Mouse (Mus musculus): ENCODE measurements around the gene Carmil2.

Carmil2 gene

DNA sequence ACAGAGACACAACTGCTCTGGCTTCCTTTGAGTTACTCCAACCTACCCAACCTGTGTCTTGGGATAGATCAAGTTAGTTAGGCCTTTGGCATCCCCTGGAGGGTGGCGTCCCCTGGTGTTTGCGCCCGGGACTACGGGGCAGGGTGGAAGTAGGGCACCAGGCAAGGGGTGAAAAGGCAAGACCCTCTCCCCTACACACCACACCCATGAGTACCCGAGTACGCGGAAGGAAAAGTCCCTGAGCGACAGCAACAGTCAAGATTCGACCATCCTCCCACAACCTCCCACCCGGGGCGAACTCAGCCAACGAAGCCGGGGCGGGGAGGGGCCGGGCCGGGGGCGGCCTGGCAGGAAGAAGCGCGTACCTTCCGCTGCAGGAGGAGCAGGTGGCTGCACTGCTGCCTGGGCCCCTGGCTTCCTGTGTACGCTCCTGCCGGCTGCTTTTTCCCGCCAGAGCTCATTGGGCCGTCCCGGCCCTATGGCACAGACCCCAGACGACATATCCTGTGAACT, at the start of gene Carmil2:
TSS of gene Carmil2 (plus strand) at position 479 of the 513 bp plus-strand sequence.
- in situ Hi-C loops (cut with MboI, MseI), result loop anchor here (5.0 kb wide), 2 partner anchors 59 to 84 kb away; no protein-coding TSS in a partner anchor

- in situ Hi-C loops (cut with MboI, MseI), result no loop called here
These were observed 49.0 kb upstream of the Carmil2 start, which contains the start of gene Agrp for GRCm38 (mm10) chr8:105636963-105637510. Agrp (minus strand) TSS chr8:105637393.

DNA sequence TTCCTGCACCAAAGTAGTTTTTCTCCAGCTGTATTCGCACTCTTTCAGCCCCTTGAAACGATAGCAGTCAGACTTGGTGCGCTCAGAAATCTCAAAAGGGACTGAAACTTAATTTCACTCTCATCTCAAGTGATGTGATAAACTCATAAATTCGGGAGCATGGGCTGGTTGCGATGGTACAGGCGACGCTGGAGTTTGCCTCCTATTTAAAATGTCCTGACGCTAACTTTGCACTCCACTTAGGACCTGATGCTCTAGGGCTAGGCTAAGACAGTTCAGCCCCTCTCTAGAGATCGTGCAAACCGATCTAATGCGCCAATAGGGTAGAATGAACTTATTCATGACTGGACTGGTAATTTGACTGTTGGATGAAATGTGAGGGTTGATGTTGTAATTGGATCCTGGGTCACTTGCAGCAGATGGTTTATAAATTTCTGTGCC, 48.5 kb upstream of the Carmil2 start:
- in situ Hi-C loops (cut with MboI, MseI), result no loop called here

GRCm38 (mm10) chr8:105638510-105638909, 47.6 kb upstream of the Carmil2 start:
- in situ Hi-C loops (cut with MboI, MseI), result no loop called here

- in situ Hi-C loops (cut with MboI, MseI), result no loop called here
These were observed 46.2 kb upstream of the Carmil2 start for GRCm38 (mm10) chr8:105639835-105640234.

DNA sequence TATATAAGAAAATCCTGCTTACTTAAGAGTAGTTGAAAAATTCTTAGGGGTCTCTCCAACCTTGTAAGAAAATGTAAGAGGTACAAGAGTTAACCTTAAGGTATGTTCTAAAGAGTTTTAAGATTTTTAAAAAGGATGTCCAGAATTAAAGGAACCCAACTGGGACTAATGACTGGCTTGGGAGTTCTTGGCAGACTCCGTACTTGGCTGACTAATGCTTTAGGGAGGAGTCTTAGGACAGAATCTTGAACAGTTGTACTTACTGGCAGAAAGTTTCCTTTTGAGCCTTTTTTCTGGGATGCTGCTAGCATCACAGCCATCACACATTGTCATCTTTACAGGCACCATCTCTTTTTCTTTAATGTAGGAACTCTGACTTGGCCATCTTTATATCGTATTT, 45.6 kb upstream of the Carmil2 start:
- in situ Hi-C loops (cut with MboI, MseI), result no loop called here

GRCm38 (mm10) chr8:105645205-105645604, 40.9 kb upstream of the Carmil2 start:
- in situ Hi-C loops (cut with MboI, MseI), result no loop called here

GRCm38 (mm10) chr8:105648929-105649328, 37.1 kb upstream of the Carmil2 start:
- in situ Hi-C loops (cut with MboI, MseI), result no loop called here

DNA sequence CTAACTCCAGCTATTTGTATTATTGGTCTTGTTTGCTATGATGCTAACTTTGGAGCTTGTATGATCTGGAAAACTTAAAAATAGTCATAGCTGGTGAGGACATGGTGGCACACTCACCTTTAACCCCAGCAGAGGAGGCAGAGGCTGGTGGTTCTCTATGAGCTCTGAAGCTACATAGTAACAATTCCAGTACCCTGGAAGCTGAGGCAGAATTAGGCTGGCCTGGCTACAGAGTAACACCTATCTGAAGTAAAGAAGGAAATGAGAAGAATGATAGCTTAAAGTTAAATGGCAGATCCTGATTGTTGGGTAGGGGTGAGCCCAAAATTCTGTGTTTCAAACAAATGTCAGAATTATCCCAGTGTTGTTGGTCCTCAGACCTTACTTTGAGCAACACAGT, 28.4 kb upstream of the Carmil2 start:
- in situ Hi-C loops (cut with MboI, MseI), result loop anchor here (25.0 kb wide), 1 partner anchor 1255 kb away; no protein-coding TSS in a partner anchor

- in situ Hi-C loops (cut with MboI, MseI), result loop anchor here (25.0 kb wide), 1 partner anchor 1251 kb away; no protein-coding TSS in a partner anchor
These were observed 24.9 kb upstream of the Carmil2 start for GRCm38 (mm10) chr8:105661167-105661566.

GRCm38 (mm10) chr8:105677891-105678290, 8.2 kb upstream of the Carmil2 start:
- in situ Hi-C loops (cut with MboI, MseI), result no loop called here

DNA sequence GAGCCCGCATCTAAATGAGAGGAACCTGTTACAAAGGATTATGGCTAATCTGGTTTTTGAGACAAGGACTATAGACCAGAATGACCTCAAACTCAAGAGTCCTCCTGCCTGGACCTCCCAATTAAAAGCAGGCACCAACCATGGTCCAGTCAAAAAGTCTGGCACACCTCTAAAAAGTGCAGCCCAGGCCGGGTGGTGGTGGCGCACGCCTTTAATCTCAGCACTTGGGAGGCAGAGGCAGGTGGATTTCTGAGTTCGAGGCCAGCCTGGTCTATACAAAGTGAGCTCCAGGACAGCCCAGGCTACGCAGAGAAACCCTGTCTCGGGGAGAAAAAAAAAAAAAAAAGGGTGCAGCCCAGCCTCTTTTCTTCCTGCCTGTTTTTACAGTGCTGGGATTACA, 749 bp upstream of the Carmil2 start:
- in situ Hi-C loops (cut with MboI, MseI), result loop anchor here (5.0 kb wide), 2 partner anchors 58 to 83 kb away; no protein-coding TSS in a partner anchor

- in situ Hi-C loops (cut with MboI, MseI), result loop anchor here (5.0 kb wide), 2 partner anchors 59 to 84 kb away; no protein-coding TSS in a partner anchor
These were observed 477 bp downstream of the Carmil2 start for GRCm38 (mm10) chr8:105686551-105686950.

- in situ Hi-C loops (cut with MboI, MseI), result loop anchor here (5.0 kb wide), 2 partner anchors 60 to 85 kb away; no protein-coding TSS in a partner anchor
These were observed 1.4 kb downstream of the Carmil2 start for GRCm38 (mm10) chr8:105687512-105687911.

GRCm38 (mm10) chr8:105688242-105688752, 2.2 kb downstream of the Carmil2 start:
- in situ Hi-C loops (cut with MboI, MseI), result loop anchor here (5.0 kb wide), 2 partner anchors 61 to 86 kb away; no protein-coding TSS in a partner anchor

DNA sequence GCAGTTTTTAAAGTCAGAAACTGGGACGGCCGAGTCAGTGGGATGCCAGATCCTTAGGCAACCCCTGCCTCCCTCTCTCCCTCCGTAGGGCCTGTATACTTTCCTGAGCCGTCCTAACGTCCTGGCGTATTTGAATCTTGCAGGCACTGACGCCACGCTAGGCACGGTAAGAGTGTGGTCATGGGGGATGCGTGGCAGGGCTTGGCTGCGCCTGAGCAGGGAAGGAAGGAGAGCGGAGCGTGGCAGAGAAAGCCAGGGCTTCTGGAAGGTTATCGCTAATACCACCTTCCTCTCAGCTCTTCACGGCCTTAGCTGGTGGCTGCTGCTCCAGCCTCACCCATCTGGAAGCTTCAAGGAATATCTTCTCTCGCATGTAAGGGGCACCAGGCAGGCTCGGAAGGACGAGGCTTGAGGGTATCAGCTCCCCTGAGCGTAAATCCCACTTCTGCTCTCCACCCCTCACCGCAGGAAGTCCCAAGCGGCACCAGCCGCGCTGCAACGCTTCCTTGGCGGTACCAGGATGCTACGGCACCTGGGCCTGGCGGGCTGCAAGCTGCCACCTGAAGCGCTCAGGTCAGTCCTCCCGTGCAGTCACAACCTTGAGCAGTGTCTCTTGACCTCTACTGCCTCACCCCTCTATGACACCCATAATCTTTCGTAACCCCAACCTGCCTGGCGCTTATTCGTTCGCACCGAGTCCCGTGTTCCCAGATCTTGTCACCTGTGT, 3.3 kb downstream of the Carmil2 start:
- in situ Hi-C loops (cut with MboI, MseI), result loop anchor here (5.0 kb wide), 2 partner anchors 62 to 87 kb away; no protein-coding TSS in a partner anchor

DNA sequence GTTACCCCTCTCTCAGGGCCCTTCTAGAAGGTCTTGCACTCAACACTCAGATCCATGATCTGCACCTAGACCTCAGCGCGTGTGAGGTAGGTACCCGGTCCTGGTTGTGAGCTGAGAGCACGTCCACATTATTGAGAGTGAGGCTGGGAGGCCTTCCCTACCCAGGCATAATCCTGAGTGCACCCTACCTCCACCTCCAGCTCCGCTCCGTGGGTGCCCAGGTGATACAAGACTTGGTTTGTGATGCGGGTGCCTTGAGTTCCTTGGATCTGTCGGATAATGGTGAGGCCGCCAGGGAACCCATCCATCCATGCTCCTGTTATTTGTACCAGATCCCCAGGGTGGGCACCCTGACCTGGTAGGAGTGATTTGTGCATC, 3.9 kb downstream of the Carmil2 start:
- in situ Hi-C loops (cut with MboI, MseI), result loop anchor here (5.0 kb wide), 2 partner anchors 63 to 88 kb away; no protein-coding TSS in a partner anchor

GRCm38 (mm10) chr8:105690978-105691377, 4.9 kb downstream of the Carmil2 start:
- in situ Hi-C loops (cut with MboI, MseI), result no loop called here

DNA sequence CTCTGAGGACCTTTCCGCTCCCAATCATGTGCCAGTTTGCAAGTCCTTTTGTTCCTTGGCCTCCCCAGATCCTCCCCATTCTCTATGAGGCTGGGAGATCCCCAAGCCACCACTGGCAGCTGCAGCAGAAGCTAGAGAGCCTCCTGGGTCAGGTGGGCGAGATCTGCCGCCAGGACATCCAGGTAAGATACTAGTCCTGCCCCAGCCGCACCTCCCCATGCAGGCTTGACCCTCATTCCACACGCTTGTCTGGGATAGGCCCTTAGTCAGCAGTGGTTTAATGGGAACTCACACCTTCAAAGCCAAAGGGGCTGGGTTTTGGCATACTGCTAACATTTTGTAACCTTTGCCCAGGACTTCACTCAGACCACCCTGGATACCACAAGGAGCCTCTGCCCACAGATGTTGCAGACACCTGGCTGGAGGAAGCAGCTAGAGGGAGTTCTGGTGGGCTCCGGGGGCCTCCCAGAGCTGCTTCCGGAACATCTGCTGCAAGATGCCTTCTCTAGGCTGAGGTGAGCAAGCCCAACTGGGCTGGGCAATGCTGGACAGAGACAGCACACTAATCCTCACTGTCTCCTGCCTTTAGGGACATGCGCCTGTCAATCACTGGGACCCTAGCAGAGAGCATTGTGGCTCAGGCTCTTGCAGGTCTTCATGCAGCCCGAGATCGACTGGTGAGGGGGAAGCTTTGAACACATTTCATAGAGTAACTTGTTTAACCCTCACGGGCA, 6.5 kb downstream of the Carmil2 start:
- in situ Hi-C loops (cut with MboI, MseI), result no loop called here

- in situ Hi-C loops (cut with MboI, MseI), result no loop called here
These were observed 7.6 kb downstream of the Carmil2 start for GRCm38 (mm10) chr8:105693648-105694047.

DNA sequence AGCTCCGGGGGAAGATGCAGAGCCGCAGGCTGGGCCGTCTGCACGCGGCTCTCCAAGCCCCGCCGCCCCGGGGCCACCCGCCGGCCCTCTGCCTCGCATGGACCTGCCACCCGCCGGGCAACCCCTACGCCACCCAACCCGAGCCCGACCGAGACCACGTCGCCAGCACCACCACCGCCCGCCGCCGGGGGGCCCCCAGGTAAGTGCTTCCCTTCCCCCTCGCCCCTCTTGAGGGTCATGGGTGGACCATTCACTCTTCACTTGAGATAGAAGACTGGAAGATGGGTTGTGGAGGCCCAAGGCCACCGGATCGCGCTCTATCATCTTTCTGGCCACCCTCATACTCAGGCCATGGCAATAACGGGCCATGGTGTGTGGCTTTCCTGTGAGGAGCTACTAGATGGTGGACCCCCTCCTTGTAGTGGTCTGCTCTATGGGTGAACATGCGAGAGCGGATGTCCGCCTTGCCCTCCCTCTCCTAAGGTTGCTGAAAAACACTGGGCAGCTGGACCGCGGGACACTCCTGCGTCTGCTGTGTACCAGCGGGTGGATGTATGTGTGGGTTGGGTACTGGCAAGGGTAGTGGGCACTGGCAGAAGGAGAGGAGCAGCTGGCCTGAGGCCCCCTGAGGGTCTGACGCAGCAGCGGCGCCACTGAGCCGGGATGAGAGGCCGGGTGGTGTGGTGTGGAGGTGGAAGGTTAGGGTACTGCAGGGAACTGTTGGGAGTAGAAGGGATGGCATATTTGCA, 8.2 kb downstream of the Carmil2 start:
- in situ Hi-C loops (cut with MboI, MseI), result no loop called here

Measured in T-helper 2 cell (primary cell).